Mouse (Mus musculus): ENCODE results near the gene Slc7a10.

Slc7a10 gene

DNA sequence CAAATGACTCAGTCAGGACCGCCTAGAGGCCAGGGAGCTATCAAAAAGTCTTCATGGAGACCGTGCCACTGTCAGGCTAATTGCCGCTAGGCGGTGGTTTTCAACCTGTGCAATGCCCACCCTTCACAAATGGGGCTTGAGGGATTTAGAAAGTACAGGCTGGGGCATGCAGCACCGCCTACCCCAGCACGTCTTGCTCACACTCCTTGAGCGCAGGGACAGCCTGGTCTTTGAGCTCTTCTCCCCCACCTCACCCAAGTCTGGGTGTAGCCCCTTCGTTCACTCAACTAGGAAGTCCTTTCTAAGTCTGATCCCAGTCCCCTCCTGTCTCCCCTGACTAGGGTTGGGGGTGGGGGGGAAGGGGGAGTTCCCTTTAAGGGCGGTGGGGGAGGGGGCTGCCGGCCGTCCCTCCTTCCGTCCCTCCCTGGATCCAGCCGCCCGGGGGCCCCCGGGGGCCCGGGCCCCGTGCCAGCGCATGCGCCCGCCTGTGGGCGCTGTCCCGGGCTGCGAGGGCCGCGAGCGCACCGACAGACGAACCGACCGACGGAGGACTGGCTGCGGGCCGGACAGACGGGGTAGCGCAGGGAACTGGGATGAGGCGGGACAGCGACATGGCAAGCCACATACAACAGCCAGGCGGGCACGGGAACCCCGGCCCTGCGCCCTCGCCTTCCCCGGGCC is at the start of gene Slc7a10:
TSS of gene Slc7a10 (plus strand) at position 497 of the 681 bp plus-strand sequence.
- in situ Hi-C loops (cut with MboI, MseI), result no loop called here

DNA sequence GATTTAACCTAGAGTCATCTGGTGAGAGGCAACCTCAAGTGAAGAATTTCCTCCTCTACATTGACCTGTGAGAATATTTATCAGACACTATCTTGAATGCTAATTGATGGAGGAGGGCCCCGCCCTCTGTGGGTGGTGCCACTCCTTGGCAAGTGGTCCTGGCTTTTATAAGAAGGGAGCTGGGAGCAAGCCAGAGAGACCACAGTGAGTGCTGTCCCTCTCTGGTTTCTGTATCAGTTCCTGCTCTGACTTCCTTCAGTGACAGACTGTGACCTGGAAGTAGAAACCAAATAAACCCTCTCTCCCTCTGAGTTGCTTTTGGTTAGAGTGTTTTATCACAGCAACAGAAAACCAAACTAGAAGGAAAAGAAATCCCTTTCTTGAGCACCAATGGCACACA is 48.7 kb upstream of the Slc7a10 start:
- in situ Hi-C loops (cut with MboI, MseI), result no loop called here

DNA sequence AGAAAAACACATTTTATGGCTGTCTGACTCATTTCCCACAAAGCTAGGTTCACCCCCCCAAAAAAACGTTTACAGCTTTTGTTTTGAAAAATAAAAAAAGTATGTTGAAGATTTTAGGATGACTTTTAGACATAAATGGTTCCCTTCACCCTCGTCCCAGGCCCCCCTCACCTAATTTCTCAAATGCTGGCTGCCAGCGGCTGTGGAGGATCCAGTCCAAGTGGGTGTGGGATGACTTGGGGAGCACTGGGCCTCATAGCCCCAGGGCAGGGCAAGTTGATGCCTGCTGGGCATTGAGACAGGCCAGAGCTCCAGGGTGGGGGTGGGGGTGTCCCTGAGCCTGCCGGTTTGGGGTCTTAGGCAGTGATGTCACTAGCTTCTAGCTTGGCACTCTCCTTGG is 47.7 kb upstream of the Slc7a10 start:
- in situ Hi-C loops (cut with MboI, MseI), result no loop called here

DNA sequence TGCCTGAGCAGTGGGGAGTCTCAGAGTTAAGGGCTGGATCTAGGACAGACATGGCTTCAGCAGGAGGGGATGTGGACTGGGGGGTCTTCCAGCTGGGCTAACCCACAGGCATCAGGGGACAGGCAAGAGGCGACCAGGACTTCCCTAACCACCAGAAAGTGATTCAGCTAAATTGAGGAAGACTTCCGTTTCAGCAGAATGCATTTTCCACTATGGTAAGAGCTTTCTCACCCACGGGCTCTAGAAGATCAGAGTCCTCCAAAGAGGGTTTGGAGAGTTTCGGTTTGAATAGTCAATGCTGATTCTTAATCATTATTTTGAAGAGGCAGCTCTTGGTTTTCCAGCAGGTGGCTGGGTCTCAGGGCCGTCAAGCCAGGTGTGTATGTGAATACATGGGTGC is 46.3 kb upstream of the Slc7a10 start:
- in situ Hi-C loops (cut with MboI, MseI), result no loop called here

DNA sequence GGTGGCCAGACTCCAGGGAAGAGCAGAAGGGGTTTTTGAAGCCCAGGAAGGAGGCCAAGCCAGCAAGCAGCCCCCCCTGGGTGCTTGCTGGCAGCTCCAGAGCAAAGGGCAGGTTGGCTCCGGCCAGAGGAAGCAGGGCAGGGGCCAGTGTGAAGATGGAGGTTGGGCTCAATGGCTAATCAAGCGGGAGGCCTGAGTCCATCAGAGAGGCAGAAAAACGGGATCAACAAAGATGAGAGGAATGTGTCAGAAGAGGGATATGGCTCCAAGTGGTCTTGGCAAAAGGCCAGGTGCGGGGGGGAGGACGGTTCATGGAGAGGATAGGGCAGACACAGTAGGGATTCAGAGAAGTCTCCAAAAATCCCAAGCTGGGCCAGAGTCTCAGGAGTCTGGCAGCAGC is 44.7 kb upstream of the Slc7a10 start:
- in situ Hi-C loops (cut with MboI, MseI), result no loop called here

DNA sequence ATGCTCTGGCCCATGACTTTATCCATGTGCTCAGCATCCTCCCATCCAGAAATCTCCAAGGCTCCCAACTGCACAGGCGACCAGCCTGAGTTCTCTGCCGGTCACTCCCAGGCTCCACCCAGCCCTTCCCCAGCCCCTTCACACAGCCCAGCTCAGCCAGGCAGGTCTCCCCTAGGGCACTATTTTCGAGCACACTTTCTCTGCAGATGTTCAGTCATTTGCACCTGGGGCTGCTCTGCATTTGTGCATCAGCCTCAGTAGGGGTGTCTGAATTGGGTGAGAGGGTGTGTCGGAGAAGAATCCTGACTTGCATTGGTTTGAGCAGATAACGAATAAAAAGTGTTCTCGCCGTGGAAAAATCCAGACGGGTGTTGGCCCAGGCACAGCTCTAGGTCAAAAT is 43.7 kb upstream of the Slc7a10 start:
- in situ Hi-C loops (cut with MboI, MseI), result no loop called here

DNA sequence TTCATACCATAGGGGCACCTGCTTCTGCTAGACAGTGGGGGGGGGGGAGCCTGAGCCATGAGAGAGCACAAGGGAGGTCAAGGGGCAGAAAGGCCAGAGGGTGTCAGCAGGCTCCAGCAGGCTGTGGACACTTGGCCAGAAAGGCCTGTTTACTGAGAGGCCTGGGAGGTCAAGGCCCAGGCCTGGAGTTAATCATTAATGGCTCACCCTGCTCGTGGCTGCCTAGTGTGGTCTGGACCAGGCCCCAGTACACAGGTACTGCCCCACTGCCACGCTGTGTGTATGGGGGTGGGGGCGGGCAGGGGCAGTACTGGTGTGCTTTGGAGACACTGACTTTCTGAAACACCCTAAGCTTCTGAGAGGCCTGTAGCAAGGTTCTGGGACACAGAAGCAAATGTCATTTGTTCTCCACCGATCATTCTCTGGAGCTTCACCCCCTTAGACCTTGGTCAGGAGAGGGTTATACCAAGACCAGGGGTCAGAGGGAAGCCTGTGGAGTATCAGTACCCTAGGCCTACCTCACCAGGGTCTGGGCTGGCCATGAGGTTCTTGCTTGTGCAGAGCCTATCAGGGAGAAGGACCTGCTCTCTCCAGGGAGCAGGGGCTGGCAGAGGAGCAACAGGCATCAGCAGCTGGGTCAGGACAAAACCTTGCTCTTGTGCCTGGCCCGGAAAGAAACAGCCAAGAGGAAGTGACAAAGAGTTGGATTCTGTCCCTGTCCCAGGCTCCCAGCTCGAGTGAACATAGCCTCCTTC is 42.1 kb upstream of the Slc7a10 start:
- in situ Hi-C loops (cut with MboI, MseI), result no loop called here

DNA sequence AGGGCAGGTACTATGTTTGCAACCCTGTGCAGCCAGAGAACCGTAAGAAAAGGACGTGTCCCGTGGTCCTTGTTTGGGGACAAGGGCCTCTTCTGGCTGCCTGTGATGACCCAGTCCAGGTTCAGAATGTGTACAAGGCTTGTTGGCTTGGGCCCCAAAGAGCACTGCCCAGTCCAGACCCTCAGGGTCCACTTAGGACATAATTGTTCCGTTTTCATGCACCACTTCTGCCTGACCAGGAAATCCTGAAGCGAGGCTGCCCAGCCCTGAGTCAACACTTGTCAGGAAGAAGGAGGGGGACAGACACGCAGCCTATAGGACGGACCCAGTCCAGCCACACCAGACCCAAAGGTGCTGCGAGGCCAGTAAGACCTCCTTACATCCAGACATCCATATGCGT is 41.1 kb upstream of the Slc7a10 start:
- in situ Hi-C loops (cut with MboI, MseI), result no loop called here

DNA sequence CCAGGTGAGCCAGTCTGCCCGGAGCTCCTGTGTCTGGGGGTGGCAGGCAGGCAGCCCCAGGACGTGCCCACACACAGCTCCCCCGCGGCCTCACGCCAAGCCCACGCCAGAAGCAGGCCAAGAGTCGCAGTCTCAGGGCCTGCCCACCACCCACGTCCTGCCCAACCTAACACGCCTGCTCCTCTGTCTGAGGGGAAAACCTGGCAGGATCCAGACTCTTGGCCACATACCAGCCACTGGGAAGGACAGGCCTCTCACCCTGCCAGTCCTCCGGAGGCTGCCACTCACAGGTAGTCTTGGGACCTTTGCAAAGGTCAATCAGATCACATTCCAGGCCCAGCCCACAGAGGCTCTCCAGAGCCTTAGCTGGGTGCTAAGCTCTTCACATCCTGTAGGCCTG is 39.9 kb upstream of the Slc7a10 start:
- in situ Hi-C loops (cut with MboI, MseI), result no loop called here

DNA sequence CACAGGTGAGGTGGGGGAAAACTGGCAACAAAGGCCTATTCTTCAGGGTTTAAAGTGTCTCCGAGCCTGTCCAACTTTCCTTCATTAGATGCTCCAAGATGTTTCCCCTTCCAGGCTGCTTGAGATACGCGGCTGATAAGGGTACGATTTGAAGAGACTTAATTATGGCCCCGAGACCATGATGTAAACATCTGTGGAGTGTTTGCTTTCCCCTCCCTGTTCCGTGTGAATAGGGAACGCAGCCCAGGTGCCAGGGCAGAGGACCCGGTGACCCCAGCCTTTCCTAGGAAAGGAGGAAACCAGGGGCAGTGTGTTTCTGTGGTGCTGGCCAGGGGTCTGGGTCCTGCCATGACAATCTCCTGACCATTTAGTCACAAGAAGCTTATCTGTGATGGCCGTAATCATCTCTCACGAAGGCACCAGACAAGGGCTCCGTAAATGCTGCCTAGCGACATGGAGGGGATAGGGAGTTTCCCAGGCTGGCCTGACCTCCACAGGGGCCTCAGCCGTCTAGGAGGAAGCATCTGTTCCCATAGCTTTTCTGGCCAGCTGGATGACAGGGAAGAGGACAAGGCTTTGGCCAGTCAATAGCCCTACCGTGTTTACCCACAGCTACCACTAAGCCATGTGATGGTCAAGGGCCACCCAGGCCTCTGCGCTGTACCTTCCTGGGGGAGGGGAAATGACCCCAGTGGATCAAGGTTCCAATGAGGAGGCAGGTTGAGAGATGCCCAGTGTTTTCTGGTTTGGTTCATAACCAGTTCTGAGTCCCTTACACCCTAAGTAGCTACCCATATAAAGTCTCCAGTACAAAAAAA is 36.4 kb upstream of the Slc7a10 start:
- in situ Hi-C loops (cut with MboI, MseI), result no loop called here

DNA sequence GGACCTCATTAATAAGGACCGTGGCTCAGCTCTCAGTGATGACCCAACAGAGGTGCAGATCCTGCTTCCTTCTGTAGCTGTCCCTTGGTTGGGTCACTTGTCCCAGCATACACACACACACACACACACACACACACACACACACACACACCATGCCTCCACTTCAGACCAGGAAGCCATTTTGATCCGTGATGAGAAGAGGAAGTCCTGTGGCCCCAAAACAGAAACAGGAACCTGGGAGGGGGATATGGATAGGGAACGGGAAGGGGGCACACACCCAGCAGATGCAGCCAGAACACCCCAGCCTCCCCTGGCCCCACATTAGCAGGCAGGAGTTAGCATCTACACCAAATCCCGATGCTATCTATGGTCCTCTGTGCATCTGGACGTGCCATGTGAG is 35.3 kb upstream of the Slc7a10 start:
- in situ Hi-C loops (cut with MboI, MseI), result no loop called here

DNA sequence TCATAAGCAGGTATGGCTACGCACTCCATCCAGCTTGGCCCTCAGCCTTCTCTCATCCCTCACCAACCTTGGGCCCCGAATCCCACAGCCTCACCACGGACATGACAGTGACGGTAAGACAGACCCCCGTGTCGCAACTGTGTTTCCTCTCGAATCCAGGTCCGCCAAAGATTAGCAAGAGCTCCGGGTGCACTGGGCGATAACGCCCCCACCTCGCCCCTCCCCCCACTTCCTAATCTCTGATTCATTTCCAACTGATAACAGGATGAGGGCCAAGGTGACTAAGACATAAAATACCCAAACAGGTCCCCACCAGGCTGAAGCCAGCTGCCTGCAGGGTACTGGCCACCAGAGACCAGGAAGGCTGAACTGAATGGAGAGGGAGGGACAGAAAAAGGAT is 31.7 kb upstream of the Slc7a10 start:
- in situ Hi-C loops (cut with MboI, MseI), result no loop called here

DNA sequence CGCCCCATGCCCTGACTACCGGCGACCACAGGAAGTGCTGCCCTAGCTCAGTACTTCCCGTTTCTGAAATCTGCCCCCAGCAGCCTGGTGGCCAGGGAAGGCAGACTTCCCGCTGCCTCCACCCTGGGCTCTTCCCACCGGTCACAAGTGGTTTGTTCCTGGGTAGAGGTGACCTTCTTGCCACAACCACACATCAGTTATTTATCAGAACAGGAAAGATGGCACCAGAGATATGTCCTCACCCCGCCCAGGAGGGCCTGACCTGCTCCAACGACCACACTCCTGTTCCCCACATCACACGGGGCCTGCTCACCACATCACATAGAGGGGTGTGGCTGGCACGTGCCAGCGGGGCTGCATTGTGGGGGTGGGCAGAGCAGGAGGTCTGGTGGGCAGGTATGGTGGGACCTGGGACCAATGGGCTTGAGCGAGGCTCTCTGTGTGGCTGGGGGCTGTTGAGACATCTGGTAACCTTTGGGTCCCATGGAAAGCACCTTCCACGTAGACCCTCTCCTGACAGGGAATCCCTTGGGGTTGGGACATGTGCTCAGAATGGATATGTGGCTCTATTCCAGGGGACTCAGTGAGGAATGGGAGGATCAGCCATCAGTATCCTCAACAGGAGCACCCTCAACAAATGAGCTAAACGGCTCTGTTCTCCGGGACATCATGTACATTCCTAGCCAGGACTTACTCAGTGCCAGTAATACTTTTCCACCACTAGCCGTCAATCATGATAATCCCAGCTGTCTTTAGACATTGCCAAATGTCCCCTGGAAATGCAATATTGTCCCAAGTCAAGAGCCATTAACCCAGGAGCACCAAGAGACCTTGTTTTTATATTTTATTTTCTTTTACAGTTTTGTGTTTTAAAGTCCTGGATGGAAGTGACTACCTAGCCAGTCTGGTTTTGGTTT is 29.4 kb upstream of the Slc7a10 start:
- in situ Hi-C loops (cut with MboI, MseI), result no loop called here

DNA sequence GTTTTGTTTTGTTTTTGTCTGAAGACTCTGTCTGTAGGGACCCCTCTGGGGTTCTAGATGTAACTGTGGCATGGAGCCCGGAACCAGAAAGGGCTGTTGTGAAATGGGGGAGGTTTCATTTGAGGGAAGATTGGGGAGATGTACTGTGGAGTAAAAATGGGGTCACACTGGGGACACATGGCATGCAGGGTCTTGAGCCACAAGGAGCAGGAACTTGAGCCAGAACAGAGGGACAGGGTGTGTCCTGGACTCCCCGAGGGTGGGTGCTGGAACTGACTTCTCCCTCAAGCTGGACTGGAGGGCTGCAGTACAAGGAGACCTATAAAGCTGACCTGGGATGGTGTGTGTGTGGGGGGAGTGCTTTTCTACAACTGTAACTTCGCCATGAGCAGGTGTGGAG is 28.7 kb upstream of the Slc7a10 start:
- in situ Hi-C loops (cut with MboI, MseI), result no loop called here

DNA sequence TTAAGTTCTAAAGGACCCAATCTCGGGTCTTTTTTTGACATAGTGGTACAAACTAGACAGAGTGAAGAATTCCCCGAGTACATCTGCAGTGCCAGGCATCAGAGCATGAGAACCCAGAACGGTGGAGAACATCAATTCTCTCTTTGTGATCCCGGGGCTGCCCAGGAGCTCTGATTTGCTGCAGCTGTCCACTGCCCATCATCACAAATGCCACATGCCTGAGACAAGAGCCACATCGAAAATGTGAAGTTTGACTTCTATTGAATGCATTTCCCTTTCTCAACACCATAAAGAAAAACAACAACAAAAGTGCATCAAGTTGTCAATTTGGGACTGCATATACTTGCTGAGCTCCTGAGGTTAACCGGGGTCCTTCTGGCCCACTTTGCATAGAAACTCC is 23.7 kb upstream of the Slc7a10 start:
- in situ Hi-C loops (cut with MboI, MseI), result no loop called here

DNA sequence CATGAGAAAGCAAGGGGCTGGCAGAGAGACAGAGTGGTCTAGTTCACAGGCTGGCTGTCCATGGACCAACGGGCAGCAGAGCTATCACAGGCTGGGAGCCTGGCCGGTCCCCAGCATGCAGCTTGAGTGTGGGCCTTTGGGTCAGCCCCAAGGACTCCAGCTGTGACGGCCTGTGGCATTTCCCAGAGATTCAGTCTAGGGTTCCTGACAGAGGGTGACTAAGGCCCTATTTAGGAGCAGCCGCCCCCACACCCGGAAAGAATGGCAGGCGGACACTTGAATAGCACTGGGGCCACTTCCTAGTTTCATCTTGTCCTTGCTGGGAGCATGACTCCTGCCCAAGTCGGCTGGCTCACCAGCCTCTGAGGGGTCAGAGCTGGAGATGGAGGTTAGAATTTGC is 22.6 kb upstream of the Slc7a10 start:
- in situ Hi-C loops (cut with MboI, MseI), result no loop called here

DNA sequence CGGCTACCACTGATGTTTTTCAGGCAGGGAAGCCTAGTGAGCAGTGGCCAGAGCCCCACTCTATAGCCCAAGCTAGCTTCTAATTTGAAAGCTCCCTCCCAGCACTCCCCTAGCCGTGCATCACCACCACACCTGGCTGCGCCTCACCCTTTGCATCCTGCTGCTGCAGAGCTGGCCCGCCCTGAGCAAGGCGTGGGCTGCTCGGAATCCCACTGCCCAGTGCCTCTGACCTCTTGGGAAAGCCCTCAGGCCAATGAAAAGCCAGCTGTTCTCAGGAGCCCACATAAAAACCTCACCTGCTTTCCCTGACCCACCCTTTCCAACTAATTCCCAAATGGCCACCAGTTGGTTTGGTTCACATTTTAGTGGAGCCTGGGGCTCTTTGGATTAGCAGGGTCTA is 22.1 kb upstream of the Slc7a10 start:
- in situ Hi-C loops (cut with MboI, MseI), result no loop called here

DNA sequence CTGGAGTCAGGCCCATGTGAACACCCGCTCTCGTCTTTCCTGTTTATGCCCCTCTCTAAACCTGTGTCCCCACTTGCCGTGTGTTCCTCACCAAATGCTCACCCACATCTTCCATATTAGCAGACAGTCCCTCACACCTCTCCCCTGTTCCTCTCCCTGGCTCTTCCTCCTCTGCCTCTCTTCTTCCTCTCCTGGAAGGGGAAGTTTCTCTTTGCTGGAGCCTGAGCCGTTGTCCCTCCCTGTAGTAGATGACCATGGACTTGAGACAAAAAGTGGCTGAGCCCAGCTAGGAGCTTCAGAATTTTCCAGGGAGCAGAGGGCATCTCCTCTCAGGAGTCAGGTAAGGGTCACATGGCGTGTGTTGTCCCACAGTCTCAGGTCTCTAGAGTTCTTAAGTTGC is 19.2 kb upstream of the Slc7a10 start:
- in situ Hi-C loops (cut with MboI, MseI), result no loop called here

DNA sequence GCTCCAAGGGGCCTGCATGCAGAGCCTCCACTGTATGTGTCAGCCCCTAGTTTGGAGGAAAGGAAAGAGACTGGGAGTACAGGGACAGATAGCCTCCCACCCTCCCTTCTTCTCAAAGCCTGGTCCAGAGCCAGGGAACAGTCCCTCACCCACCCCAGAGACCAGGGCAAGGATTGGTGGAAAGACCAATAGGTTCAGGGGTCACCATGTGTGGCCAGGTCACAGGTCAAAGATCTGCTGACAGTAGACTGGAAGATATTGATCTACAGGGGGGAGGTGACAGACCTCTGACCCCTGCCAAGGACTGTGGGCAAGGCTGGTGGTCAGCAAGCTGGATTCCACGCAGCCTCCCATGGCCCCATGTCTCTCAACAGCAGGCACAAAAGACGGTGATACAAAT is 18.3 kb upstream of the Slc7a10 start:
- in situ Hi-C loops (cut with MboI, MseI), result no loop called here

DNA sequence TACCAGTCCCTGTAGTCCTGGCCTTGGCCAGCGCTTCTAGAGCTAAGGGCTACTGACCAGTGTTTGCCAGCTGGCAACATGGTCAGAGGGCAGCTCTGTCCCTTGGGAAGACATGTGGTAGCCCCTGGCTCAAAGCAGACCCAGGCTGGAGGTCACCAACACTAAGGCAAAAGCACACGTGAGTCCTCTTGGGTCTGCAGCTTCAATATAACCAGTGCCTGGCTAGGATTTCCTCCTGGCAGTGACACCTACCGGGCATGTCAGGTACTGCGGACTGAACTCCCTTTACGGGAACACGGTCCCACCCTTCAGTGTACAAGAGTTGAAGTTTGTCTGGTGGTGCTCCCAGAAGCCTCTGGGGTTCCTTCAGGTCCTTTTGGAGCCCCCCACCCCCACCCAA is 16.8 kb upstream of the Slc7a10 start:
- in situ Hi-C loops (cut with MboI, MseI), result no loop called here

DNA sequence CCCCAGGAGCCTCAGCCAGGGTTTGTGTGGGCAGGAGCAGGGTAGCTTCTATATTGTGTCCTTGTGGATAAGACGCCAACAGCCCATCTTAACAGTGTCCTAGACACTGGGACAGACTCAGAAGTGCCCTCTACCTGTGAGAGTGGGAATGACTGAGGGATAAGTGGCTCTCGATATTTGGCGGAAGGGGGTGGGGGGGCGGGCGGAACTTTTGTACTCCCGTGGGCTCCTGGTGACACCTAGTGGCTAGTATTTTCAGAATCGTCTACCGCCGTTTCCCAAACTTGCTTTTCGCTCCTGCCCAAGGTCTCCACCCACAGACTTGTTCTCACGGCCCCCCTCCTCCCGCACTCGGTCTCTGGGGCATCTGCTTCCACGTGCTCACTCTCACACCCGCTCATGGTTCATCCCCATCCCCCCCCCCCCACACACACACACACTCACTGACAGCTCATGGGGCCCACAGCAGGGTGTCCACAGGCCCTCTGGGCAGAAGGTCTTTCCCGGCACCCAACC is 14.3 kb upstream of the Slc7a10 start:
- in situ Hi-C loops (cut with MboI, MseI), result loop anchor here (10.0 kb wide), 1 partner anchor 507 kb away; no protein-coding TSS in a partner anchor
